Mouse (Mus musculus) E14TG2a.4 (cell line): ENCODE measurements at regions not wholly inside any gene's neighbourhood (a gene's known extent, or its start where the extent isn't known, plus 50 kb on each side); places are given as distances from the start of the nearest gene placed in this dataset.
A peak's percentile ranks its signal among the peaks of the same experiment; 100 is the strongest.
"Not testable (repeated sequence)": the region's sequence is repeated elsewhere in the genome, so short reads cannot be mapped to it uniquely, and the experiment has no call there.

Experiments
- H3K27me3 ChIP-seq: 2 replicates; pipeline ENCODE4 v1.6.1; 2014; ENCODE audit warnings: low read length, control low read depth; ENCODE audit not compliant: insufficient read depth
- H3K36me3 ChIP-seq: 2 replicates; pipeline ENCODE4 v1.6.1; 2014; ENCODE audit warnings: low read length, control low read depth; ENCODE audit not compliant: insufficient read depth
- H3K4me1 ChIP-seq: replicated peaks from 2 replicates; pipeline ENCODE4 v1.6.1; 2014; ENCODE audit warnings: low read depth, low read length, control low read depth
- H3K4me3 ChIP-seq: replicated peaks from 2 replicates; pipeline ENCODE4 v1.5.1; 2014; ENCODE audit warnings: mild to moderate bottlenecking, low read length
- H3K9me3 ChIP-seq: 2 replicates; pipeline ENCODE4 v1.6.1; 2014; ENCODE audit warnings: low read length, control low read depth
- CTCF ChIP-seq: conservative IDR thresholded peaks from 2 replicates; pipeline ENCODE4 v1.5.1; 2014; ENCODE audit warnings: low read length
- NANOG ChIP-seq: IDR thresholded peaks from 2 replicates; pipeline ENCODE4 v1.6.1; 2014; ENCODE audit warnings: borderline replicate concordance, low read length, mixed read lengths
- POU5F1 ChIP-seq: IDR thresholded peaks from 2 replicates; pipeline ENCODE4 v1.6.1; 2014; ENCODE audit warnings: low read length, borderline replicate concordance

DNA sequence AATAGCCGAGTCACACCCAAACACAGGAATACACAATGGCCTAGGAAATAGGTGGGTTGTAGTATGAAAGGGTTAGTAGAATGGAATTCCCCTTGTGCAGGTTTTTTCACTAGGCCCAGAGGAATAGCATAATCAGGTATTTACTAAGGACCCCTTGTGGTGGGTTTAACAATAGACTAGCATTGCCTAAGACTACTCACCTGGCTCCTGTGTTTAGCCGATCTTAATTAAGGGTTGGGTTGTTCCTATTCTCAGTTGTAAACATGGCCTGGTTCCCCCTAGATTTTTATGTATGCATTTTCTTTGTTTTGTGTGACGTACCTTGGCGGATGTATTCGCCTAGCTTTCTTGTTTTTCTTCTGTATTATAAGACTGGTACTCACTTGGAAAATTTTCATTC is 90.8 kb upstream of the Srd5a2 start:
- not testable (repeated sequence) for H3K27me3 ChIP-seq, H3K36me3 ChIP-seq, H3K4me3 ChIP-seq
- Histone ChIP-seq H3K4me1 (peaks cover 11% of the 10 kb centered on the region), H3K9me3 (peaks cover 19% of the 10 kb centered on the region)
- 0 out of 2 replicates have a peak, but pooled peaks have one; percentile 4 for TF ChIP-seq CTCF

- no peaks in the 10 kb centered on the region for H3K27me3 ChIP-seq
- TF ChIP-seq CTCF, result peak; percentile 76
- TF ChIP-seq POU5F1, result no peak
- H3K4me1 ChIP-seq, result peaks cover 8% of the 10 kb centered on the region
- no peaks in the 10 kb centered on the region for H3K36me3 ChIP-seq
- H3K4me3 ChIP-seq, result no peak overlapping the region
- peaks cover 16% of the 10 kb centered on the region for H3K9me3 ChIP-seq
Observed at GRCm38 (mm10) chr17:74134976-74135375, 87.3 kb upstream of the Srd5a2 start.

DNA sequence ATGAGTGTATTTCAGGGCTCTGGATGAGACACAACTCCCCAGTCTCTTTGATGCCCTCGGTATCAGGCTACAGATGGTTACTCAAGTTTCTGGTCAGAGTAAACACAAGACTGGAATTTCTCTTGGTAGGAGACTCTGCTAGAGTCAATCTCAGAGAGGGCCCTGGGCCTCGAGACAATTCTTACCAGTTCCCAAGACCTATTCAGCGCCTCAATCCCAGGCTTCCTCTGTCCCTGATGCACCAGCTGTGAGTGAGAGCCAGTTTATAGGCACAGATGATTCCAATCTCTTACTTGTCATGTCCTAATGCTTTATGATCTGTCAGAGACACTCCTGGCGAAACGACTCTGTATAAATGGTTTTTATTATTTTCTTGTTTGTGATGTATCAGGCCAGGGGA is 83.8 kb upstream of the Srd5a2 start:
- H3K27me3 ChIP-seq, result no peaks in the 10 kb centered on the region
- H3K4me3 ChIP-seq, result no peak overlapping the region
- no peaks in the 10 kb centered on the region for H3K9me3 ChIP-seq
- no peak for TF ChIP-seq NANOG
- no peak for TF ChIP-seq POU5F1
- no peak for TF ChIP-seq CTCF
- no peaks in the 10 kb centered on the region for H3K36me3 ChIP-seq
- no peaks in the 10 kb centered on the region for H3K4me1 ChIP-seq

- H3K4me3 ChIP-seq, result no peak overlapping the region
- peaks cover 17% of the 10 kb centered on the region for H3K9me3 ChIP-seq
- H3K4me1 ChIP-seq, result no peaks in the 10 kb centered on the region
- no peaks in the 10 kb centered on the region for H3K36me3 ChIP-seq
- TF ChIP-seq NANOG (no peak), CTCF (no peak), POU5F1 (no peak)
- no peaks in the 10 kb centered on the region for H3K27me3 ChIP-seq
Observed at GRCm38 (mm10) chr17:74122944-74123343, 75.2 kb upstream of the Srd5a2 start.

DNA sequence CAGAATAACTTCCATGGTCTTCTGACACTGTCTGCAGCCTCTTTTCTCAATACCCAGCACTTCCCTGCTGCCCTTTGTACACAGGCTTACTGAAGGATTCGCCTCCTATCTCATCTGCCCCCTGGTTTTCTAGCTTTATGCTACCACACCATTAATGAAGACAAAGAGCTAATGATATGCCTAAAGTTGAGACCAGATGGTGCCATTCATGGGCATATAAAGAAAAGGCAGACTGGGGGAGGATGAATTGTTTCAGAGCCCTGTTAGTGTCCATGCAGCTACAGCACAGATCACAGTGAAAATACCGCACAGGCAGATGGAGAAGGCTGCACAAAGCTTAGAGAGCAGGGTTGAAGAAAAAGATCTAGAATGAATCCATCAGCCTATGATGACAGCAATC is 73.3 kb upstream of the Srd5a2 start:
- Histone ChIP-seq H3K36me3 (no peaks in the 10 kb centered on the region), H3K9me3 (peaks cover 15% of the 10 kb centered on the region)
- TF ChIP-seq NANOG (no peak), POU5F1 (no peak), CTCF (no peak)

More for the DNA sequence above, 73.3 kb upstream of the Srd5a2 start:
- no peaks in the 10 kb centered on the region for H3K27me3 ChIP-seq
- H3K4me3 ChIP-seq, result no peak overlapping the region
- H3K4me1 ChIP-seq, result no peaks in the 10 kb centered on the region
